Mouse (Mus musculus) forebrain, embryonic 16.5 days (tissue): Measurements from ENCODE around the gene Ncoa3. TPM values are rescaled to one million over a fixed set of nuclear protein-coding genes. Genes with fewer than 3 reads are reported as not detected.

Experiments used
- ATAC-seq: fragments of 200-750 bp; cut with Nextera tagmentation; 2 replicates; pipeline ENCODE4 v1.8.0; 2017; ENCODE audit warnings: mild to moderate bottlenecking, moderate library complexity
- H3K27ac ChIP-seq: fragments of 300-500 bp; sonication (generic); 2 replicates; pipeline ENCODE4 v1.5.1; 2014; ENCODE audit warnings: low read length, control low read depth
- H3K27me3 ChIP-seq: fragments of 300-500 bp; sonication (generic); replicated peaks from 2 replicates; pipeline ENCODE4 v1.6.1; 2014; ENCODE audit warnings: low read length; ENCODE audit not compliant: control insufficient read depth, insufficient read depth
- H3K36me3 ChIP-seq: fragments of 300-500 bp; sonication (generic); 2 replicates; pipeline ENCODE4 v1.6.1; 2014; ENCODE audit not compliant: control insufficient read depth, insufficient read depth
- H3K4me1 ChIP-seq: fragments of 300-500 bp; sonication (generic); replicated peaks from 2 replicates; pipeline ENCODE4 v1.6.1; 2014; ENCODE audit warnings: low read length; ENCODE audit not compliant: control insufficient read depth, insufficient read depth
- H3K4me2 ChIP-seq: fragments of 300-500 bp; sonication (generic); 2 replicates; pipeline ENCODE4 v1.6.1; 2014; ENCODE audit warnings: mild to moderate bottlenecking, low read length, control low read depth
- H3K4me3 ChIP-seq: fragments of 300-500 bp; sonication (generic); replicated peaks from 2 replicates; pipeline ENCODE4 v1.5.1; 2014; ENCODE audit warnings: mild to moderate bottlenecking, low read length, control low read depth
- H3K9ac ChIP-seq: fragments of 300-500 bp; sonication (generic); replicated peaks from 2 replicates; pipeline ENCODE4 v1.6.1; 2014; ENCODE audit warnings: low read depth, low read length, control low read depth
- H3K9me3 ChIP-seq: fragments of 300-500 bp; sonication (generic); 2 replicates; pipeline ENCODE4 v1.6.1; 2016; ENCODE audit warnings: low read length; ENCODE audit not compliant: control insufficient read depth
- WGBS: fragments of 180-500 bp; shearing (Covaris S2); extraction: QIAGEN DNeasy Blood & Tissue Kit; methylation state at CpG from one replicate; pipeline ENCODE4 v1.1.7; 2014; 5-methylcytosine and 5-hydroxymethylcytosine counted together
- polyA plus RNA-seq: library from polyadenylated mRNA; unstranded; fragments of >200 nt; fragmentation: Nextera tagmentation; extraction: Ambion mirVana; gene quantifications from 2 replicates; pipeline ENCODE4 v1.2.1, GENCODE M21; 2015

Ncoa3 gene
- polyA plus RNA-seq, 1 experiment from 2014 or later, result 11.3 TPM

DNA sequence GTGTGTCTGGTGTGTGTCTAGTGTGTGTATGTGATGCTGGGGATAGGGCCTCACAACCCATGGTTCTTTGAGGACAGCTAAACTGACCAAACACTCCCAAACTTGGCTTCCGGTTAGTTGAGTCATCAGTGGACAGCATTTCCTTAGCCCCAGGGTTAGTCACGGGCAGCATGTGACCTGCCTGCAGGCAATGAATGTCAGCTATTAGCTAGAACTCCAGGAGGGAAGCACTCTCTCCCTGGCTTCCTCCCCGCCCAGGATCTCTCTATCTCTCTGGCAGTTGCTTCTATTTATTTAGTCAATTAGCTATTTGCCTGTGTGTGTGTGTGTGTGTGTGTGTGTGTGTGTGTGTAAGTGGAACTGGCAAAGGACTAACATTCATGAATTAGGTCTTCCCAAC lies 23.6 kb upstream of the Ncoa3 start:
- WGBS, result 40% methylated on average over 3 of the region's 3 CpGs
- H3K9me3 ChIP-seq, result no peaks in the 10 kb centered on the region
- no peak for ATAC-seq
- no peak overlapping the region for H3K27ac ChIP-seq
- H3K4me3 ChIP-seq, result no peak overlapping the region
- no peaks in the 10 kb centered on the region for H3K4me1 ChIP-seq
- no peak overlapping the region for H3K9ac ChIP-seq
- no peaks in the 10 kb centered on the region for H3K36me3 ChIP-seq
- no peak overlapping the region for H3K4me2 ChIP-seq
- no peaks in the 10 kb centered on the region for H3K27me3 ChIP-seq

DNA sequence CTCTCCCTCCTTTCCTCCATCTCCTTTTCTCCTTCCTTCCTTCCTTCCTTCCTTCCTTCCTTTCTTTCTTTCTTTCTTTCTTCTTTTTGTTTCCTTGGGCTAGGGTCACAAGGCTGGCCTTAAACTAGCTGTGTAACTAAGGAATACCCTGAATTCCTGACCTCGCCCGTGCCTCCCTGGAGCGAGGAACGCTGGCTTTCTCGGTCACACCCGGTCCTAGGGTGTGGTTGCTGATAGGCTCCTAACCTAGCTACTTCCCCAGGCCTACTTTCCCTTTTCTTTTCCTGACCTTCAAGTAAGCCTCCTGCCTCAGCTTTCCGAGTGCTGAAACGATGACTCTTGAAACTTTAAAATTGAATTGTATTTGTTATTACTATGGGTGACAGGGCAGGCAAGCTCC lies 23.0 kb upstream of the Ncoa3 start:
- Histone ChIP-seq H3K4me2 (no peak overlapping the region), H3K4me1 (no peaks in the 10 kb centered on the region), H3K4me3 (no peak overlapping the region), H3K9ac (no peak overlapping the region), H3K9me3 (no peaks in the 10 kb centered on the region), H3K36me3 (no peaks in the 10 kb centered on the region), H3K27ac (no peak overlapping the region), H3K27me3 (no peaks in the 10 kb centered on the region)
- ATAC-seq, result no peak
- 79% methylated on average over 8 of the region's 8 CpGs for WGBS

- H3K36me3 ChIP-seq, result no peaks in the 10 kb centered on the region
- H3K4me2 ChIP-seq, result no peak overlapping the region
- no peaks in the 10 kb centered on the region for H3K27me3 ChIP-seq
- H3K4me1 ChIP-seq, result no peaks in the 10 kb centered on the region
- no peak for ATAC-seq
- no peak overlapping the region for H3K4me3 ChIP-seq
- no peak overlapping the region for H3K27ac ChIP-seq
- H3K9ac ChIP-seq, result no peak overlapping the region
- 74% methylated on average over 13 of the region's 13 CpGs for WGBS
- no peaks in the 10 kb centered on the region for H3K9me3 ChIP-seq
Observed at GRCm38 (mm10) chr2:165969961-165970360, 22.5 kb upstream of the Ncoa3 start.

GRCm38 (mm10) chr2:165970767-165971166 lies 21.7 kb upstream of the Ncoa3 start:
- ATAC-seq, result no peak
- H3K9ac ChIP-seq, result no peak overlapping the region
- H3K4me1 ChIP-seq, result no peaks in the 10 kb centered on the region
- no peak overlapping the region for H3K4me3 ChIP-seq
- H3K4me2 ChIP-seq, result no peak overlapping the region
- no peaks in the 10 kb centered on the region for H3K9me3 ChIP-seq
- H3K27me3 ChIP-seq, result no peaks in the 10 kb centered on the region
- H3K36me3 ChIP-seq, result no peaks in the 10 kb centered on the region
- no peak overlapping the region for H3K27ac ChIP-seq
- 85% methylated on average over 7 of the region's 7 CpGs for WGBS

GRCm38 (mm10) chr2:165974383-165974782 lies 18.1 kb upstream of the Ncoa3 start:
- Histone ChIP-seq H3K4me1 (no peaks in the 10 kb centered on the region), H3K9me3 (0 out of 2 replicates have a peak, but pooled peaks cover 2% of the 10 kb centered on the region), H3K27ac (no peak overlapping the region), H3K36me3 (no peaks in the 10 kb centered on the region), H3K27me3 (no peaks in the 10 kb centered on the region), H3K9ac (no peak overlapping the region), H3K4me2 (no peak overlapping the region), H3K4me3 (no peak overlapping the region)
- ATAC-seq, result no peak
- WGBS, result 83% methylated on average over 1 of the region's 1 CpGs

GRCm38 (mm10) chr2:165976186-165976585 lies 16.2 kb upstream of the Ncoa3 start:
- Histone ChIP-seq H3K9ac (no peak overlapping the region), H3K9me3 (0 out of 2 replicates have a peak, but pooled peaks cover 2% of the 10 kb centered on the region), H3K4me2 (no peak overlapping the region), H3K4me3 (no peak overlapping the region), H3K27me3 (no peaks in the 10 kb centered on the region), H3K36me3 (no peaks in the 10 kb centered on the region), H3K4me1 (no peaks in the 10 kb centered on the region), H3K27ac (no peak overlapping the region)
- no peak for ATAC-seq
- 76% methylated on average over 3 of the region's 3 CpGs for WGBS

DNA sequence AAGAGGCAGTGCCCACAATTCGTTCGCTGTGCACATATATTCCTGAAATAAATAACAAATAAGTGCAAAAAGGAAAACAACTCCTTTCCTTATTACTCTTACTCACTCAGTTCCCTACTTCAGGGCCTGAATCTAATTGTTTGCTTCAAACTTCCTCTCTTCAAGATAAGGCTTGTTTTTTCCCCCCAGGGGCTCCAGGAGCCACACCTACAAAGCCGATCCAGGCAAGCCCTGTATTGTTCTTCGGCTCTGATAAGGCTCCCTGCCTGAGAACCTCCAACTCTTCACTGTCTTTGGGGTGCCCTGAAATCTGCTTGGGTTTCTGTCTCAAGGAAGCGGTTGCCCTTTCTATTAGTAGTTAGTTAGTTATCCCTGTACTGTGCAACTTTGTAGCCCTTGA lies 15.6 kb upstream of the Ncoa3 start:
- H3K27ac ChIP-seq, result no peak overlapping the region
- H3K4me2 ChIP-seq, result no peak overlapping the region
- H3K9me3 ChIP-seq, result 0 out of 2 replicates have a peak, but pooled peaks cover 2% of the 10 kb centered on the region
- H3K9ac ChIP-seq, result no peak overlapping the region
- no peak overlapping the region for H3K4me3 ChIP-seq
- no peaks in the 10 kb centered on the region for H3K36me3 ChIP-seq
- no peaks in the 10 kb centered on the region for H3K4me1 ChIP-seq
- 74% methylated on average over 5 of the region's 5 CpGs for WGBS
- no peak for ATAC-seq
- H3K27me3 ChIP-seq, result no peaks in the 10 kb centered on the region

DNA sequence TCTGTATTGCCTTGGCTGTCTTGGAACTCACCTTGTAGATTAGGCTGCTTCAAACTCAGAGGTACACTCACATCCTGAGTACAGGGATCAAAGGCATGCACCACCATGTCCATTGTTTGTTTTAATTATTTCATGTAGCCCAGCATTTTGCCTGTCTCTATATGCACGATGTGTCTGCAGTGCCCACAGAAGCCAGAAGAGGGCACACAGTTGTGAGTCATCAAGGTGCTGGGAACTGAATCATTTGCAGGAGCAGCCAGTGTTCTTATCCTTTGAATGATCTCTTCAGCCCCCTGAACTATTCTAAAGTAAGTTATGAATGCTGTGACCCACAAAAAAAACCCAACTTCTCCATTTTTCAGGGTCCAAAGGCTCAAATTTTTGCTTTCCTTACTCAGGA lies 14.3 kb upstream of the Ncoa3 start:
- H3K36me3 ChIP-seq, result no peaks in the 10 kb centered on the region
- 100% methylated on average over 1 of the region's 1 CpGs for WGBS
- H3K4me3 ChIP-seq, result no peak overlapping the region
- 0 out of 2 replicates have a peak, but pooled peaks cover 2% of the 10 kb centered on the region for H3K9me3 ChIP-seq
- H3K9ac ChIP-seq, result no peak overlapping the region
- no peaks in the 10 kb centered on the region for H3K4me1 ChIP-seq
- no peak for ATAC-seq
- H3K27me3 ChIP-seq, result no peaks in the 10 kb centered on the region
- H3K27ac ChIP-seq, result no peak overlapping the region
- H3K4me2 ChIP-seq, result no peak overlapping the region

DNA sequence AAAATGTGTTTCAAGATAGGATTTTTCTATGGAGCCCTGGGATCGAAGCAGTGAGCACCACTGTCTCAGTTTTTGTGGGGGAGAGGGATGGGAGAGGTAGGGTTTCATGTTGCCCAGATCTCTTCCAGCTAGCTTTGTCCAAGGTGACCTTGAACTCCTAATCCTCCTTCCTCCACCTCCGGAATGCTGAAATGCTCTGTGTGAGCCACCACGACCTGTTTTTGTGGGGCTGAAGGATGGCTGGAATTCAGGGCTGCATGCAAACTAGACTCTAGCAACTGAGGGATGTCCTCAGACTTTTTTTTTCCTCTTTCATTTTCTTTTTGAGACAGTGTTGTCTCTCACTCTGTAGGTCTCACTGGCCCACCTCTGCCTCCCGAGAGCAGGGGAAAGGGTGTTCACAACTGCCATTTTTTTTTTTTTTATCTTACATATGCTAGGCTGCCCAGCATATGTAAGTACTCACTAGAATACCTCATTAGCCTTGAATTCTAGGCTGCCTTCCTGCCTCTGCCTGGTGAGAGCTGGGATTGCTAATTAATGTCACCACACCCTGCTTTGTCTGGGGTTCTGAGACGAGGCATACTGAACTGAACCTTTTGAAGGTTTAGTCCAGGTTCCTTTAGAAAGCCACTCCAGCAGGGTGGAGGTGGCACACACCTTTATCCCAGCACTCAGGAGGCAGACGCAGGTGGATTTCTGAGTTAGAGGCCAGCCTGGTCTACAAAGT lies 11.0 kb upstream of the Ncoa3 start:
- no peak for ATAC-seq
- 0 out of 2 replicates have a peak, but pooled peaks cover 2% of the 10 kb centered on the region for H3K9me3 ChIP-seq
- H3K27ac ChIP-seq, result no peak overlapping the region
- no peak overlapping the region for H3K9ac ChIP-seq
- H3K27me3 ChIP-seq, result no peaks in the 10 kb centered on the region
- H3K36me3 ChIP-seq, result no peaks in the 10 kb centered on the region
- no peak overlapping the region for H3K4me2 ChIP-seq
- WGBS, result 57% methylated on average over 6 of the region's 6 CpGs
- H3K4me1 ChIP-seq, result no peaks in the 10 kb centered on the region
- no peak overlapping the region for H3K4me3 ChIP-seq
